Mouse (Mus musculus) cortical plate, adult 2 months (tissue): ENCODE measurements around the gene Sema6b.

Source experiments
- CTCF ChIP-seq: fragments of 200-500 bp; IDR thresholded peaks from 2 replicates; pipeline ENCODE4 v1.5.1; 2011; ENCODE audit warnings: mild to moderate bottlenecking, control low read depth, low read length; ENCODE audit not compliant: insufficient read depth; ENCODE audit errors: extremely low read depth
- POLR2A ChIP-seq: fragments of 200-500 bp; IDR thresholded peaks from 2 replicates; pipeline ENCODE4 v1.6.1; 2011; ENCODE audit warnings: mild to moderate bottlenecking, low read length, control low read depth; ENCODE audit not compliant: insufficient read depth; ENCODE audit errors: extremely low read depth

- TF ChIP-seq POLR2A: no peak
- no peak for TF ChIP-seq CTCF
Observed at GRCm38 (mm10) chr17:56148280-56148679, 8.1 kb upstream of the Sema6b start.
